Mouse (Mus musculus) heart, embryonic 10.5 days (tissue): ENCODE measurements around the gene Iqgap3. TPM values are rescaled to one million over a fixed set of nuclear protein-coding genes. Genes with fewer than 3 reads are reported as not detected.
A peak's percentile ranks its signal among the peaks of the same experiment; 100 is the strongest.

Experiments used
- DNase-seq: peaks from one replicate; pipeline ENCODE4 v3.0.0-alpha.2; 2017; ENCODE audit warnings: low spot score
- H3K27ac ChIP-seq: fragments of 300-500 bp; sonication (generic); 2 replicates; pipeline ENCODE4 v1.5.1; 2016; ENCODE audit warnings: mild to moderate bottlenecking
- H3K27me3 ChIP-seq: fragments of 300-500 bp; sonication (generic); 2 replicates; pipeline ENCODE4 v1.6.1; 2016; ENCODE audit warnings: mild to moderate bottlenecking; ENCODE audit not compliant: poor library complexity, insufficient read depth, severe bottlenecking
- H3K36me3 ChIP-seq: fragments of 300-500 bp; sonication (generic); 2 replicates; pipeline ENCODE4 v1.6.1; 2016; ENCODE audit warnings: mild to moderate bottlenecking, moderate library complexity
- H3K4me1 ChIP-seq: fragments of 300-500 bp; sonication (generic); 2 replicates; pipeline ENCODE4 v1.6.1; 2016; ENCODE audit warnings: mild to moderate bottlenecking
- H3K4me3 ChIP-seq: fragments of 300-500 bp; sonication (generic); 2 replicates; pipeline ENCODE4 v1.5.1; 2016; ENCODE audit warnings: mild to moderate bottlenecking, moderate library complexity
- H3K9me3 ChIP-seq: fragments of 300-500 bp; sonication (generic); 2 replicates; pipeline ENCODE4 v1.6.1; 2016; ENCODE audit warnings: mild to moderate bottlenecking, moderate library complexity
- WGBS: fragments of 180-500 bp; shearing (Covaris S2); methylation state at CpG from one replicate; pipeline ENCODE4 v1.1.7; 2016; 5-methylcytosine and 5-hydroxymethylcytosine counted together
- polyA plus RNA-seq: library from polyadenylated mRNA; unstranded; fragments of >200 nt; fragmentation: Nextera tagmentation; extraction: Ambion mirVana; gene quantifications from 2 replicates; pipeline ENCODE4 v1.2.1, GENCODE M21; 2016

The Iqgap3 gene
- polyA plus RNA-seq, 1 experiment from 2014 or later = 22.0 TPM

GRCm38 (mm10) chr3:88077441-88077840 lies 4.3 kb upstream of the Iqgap3 start:
- no peaks in the 10 kb centered on the region for H3K9me3 ChIP-seq
- peaks cover 11% of the 10 kb centered on the region for H3K27me3 ChIP-seq
- no peak overlapping the region for H3K4me3 ChIP-seq
- H3K27ac ChIP-seq = no peak overlapping the region
- H3K36me3 ChIP-seq = no peaks in the 10 kb centered on the region
- no peak for DNase-seq
- 52% methylated on average over 8 of the region's 8 CpGs for WGBS
- H3K4me1 ChIP-seq = peaks cover 8% of the 10 kb centered on the region; the same call in 1 of the 2 replicates

- no peak within 1 kb of the TSS for H3K4me3 ChIP-seq
- no peak for DNase-seq
- no peak within 1 kb of the TSS for H3K27ac ChIP-seq
- no peaks in the 10 kb centered on the region for H3K9me3 ChIP-seq
- 69% methylated on average over 4 of the region's 4 CpGs for WGBS
- peaks cover 15% of the 10 kb centered on the region for H3K4me1 ChIP-seq
- no peaks in the 10 kb centered on the region for H3K36me3 ChIP-seq
- peaks cover 6% of the 10 kb centered on the region for H3K27me3 ChIP-seq
Measured at GRCm38 (mm10) chr3:88078204-88078603, 3.6 kb upstream of the Iqgap3 start, which contains the start of gene Ttc24. Gene Ttc24, minus strand, starts transcription at chr3:88078304.

GRCm38 (mm10) chr3:88082224-88082618 lies 450 bp downstream of the Iqgap3 start:
- peaks cover 22% of the 10 kb centered on the region for H3K36me3 ChIP-seq
- H3K27ac ChIP-seq = peak overlapping the region; percentile 76
- H3K4me3 ChIP-seq = peak overlapping the region; percentile 70
- DNase-seq = no peak
- no peaks in the 10 kb centered on the region for H3K27me3 ChIP-seq
- WGBS = 2% methylated on average over 13 of the region's 13 CpGs
- H3K9me3 ChIP-seq = no peaks in the 10 kb centered on the region
- peaks cover 15% of the 10 kb centered on the region for H3K4me1 ChIP-seq

- Histone ChIP-seq H3K4me3 (peak overlapping the region; percentile 70), H3K4me1 (peaks cover 15% of the 10 kb centered on the region), H3K27ac (peak overlapping the region; percentile 76; the same call in 1 of the 2 replicates), H3K27me3 (no peaks in the 10 kb centered on the region), H3K36me3 (peaks cover 24% of the 10 kb centered on the region), H3K9me3 (no peaks in the 10 kb centered on the region)
- WGBS = 18% methylated on average over 4 of the region's 4 CpGs
- no peak for DNase-seq
Measured at GRCm38 (mm10) chr3:88082663-88083062, 892 bp downstream of the Iqgap3 start.

- Histone ChIP-seq H3K36me3 (peaks cover 34% of the 10 kb centered on the region), H3K4me1 (peaks cover 15% of the 10 kb centered on the region), H3K27me3 (no peaks in the 10 kb centered on the region), H3K4me3 (no peak overlapping the region), H3K9me3 (no peaks in the 10 kb centered on the region), H3K27ac (no peak overlapping the region)
- DNase-seq = no peak
- 84% methylated on average over 2 of the region's 2 CpGs for WGBS
Measured at GRCm38 (mm10) chr3:88084001-88084400, 2.2 kb downstream of the Iqgap3 start.

- Histone ChIP-seq H3K36me3 (peaks cover 49% of the 10 kb centered on the region), H3K27me3 (no peaks in the 10 kb centered on the region), H3K4me1 (peaks cover 15% of the 10 kb centered on the region), H3K27ac (no peak overlapping the region), H3K4me3 (no peak overlapping the region), H3K9me3 (no peaks in the 10 kb centered on the region)
- 95% methylated on average over 8 of the region's 9 CpGs for WGBS
- DNase-seq = no peak
Measured at GRCm38 (mm10) chr3:88085459-88085858, 3.7 kb downstream of the Iqgap3 start.

- Histone ChIP-seq H3K9me3 (no peaks in the 10 kb centered on the region), H3K36me3 (peaks cover 71% of the 10 kb centered on the region), H3K4me3 (no peak overlapping the region), H3K4me1 (peaks cover 5% of the 10 kb centered on the region), H3K27ac (no peak overlapping the region), H3K27me3 (no peaks in the 10 kb centered on the region)
- DNase-seq = no peak
- WGBS = 78% methylated on average over 1 of the region's 1 CpGs
Measured at GRCm38 (mm10) chr3:88087688-88088087, 5.9 kb downstream of the Iqgap3 start.

GRCm38 (mm10) chr3:88090106-88090505 lies 8.3 kb downstream of the Iqgap3 start:
- DNase-seq = no peak
- Histone ChIP-seq H3K27ac (no peak overlapping the region), H3K27me3 (no peaks in the 10 kb centered on the region), H3K4me1 (peaks cover 5% of the 10 kb centered on the region), H3K9me3 (no peaks in the 10 kb centered on the region), H3K4me3 (no peak overlapping the region), H3K36me3 (peaks cover 87% of the 10 kb centered on the region)
- WGBS = 92% methylated on average over 7 of the region's 7 CpGs

GRCm38 (mm10) chr3:88090616-88091015 lies 8.8 kb downstream of the Iqgap3 start:
- Histone ChIP-seq H3K27me3 (no peaks in the 10 kb centered on the region), H3K36me3 (peaks cover 87% of the 10 kb centered on the region), H3K27ac (no peak overlapping the region), H3K4me3 (no peak overlapping the region), H3K4me1 (peaks cover 5% of the 10 kb centered on the region), H3K9me3 (no peaks in the 10 kb centered on the region)
- no peak for DNase-seq
- 91% methylated on average over 6 of the region's 6 CpGs for WGBS

- Histone ChIP-seq H3K27me3 (no peaks in the 10 kb centered on the region), H3K4me3 (no peak overlapping the region), H3K27ac (no peak overlapping the region), H3K9me3 (no peaks in the 10 kb centered on the region), H3K4me1 (peaks cover 5% of the 10 kb centered on the region), H3K36me3 (peaks cover 88% of the 10 kb centered on the region)
- WGBS = 60% methylated on average over 5 of the region's 5 CpGs
- DNase-seq = no peak
Measured at GRCm38 (mm10) chr3:88094126-88094525, 12.4 kb downstream of the Iqgap3 start.

- WGBS = 67% methylated on average over 6 of the region's 6 CpGs
- peaks cover 10% of the 10 kb centered on the region for H3K4me1 ChIP-seq
- peaks cover 83% of the 10 kb centered on the region for H3K36me3 ChIP-seq
- H3K4me3 ChIP-seq = no peak overlapping the region
- no peaks in the 10 kb centered on the region for H3K9me3 ChIP-seq
- DNase-seq = no peak
- H3K27me3 ChIP-seq = no peaks in the 10 kb centered on the region
- no peak overlapping the region for H3K27ac ChIP-seq
Measured at GRCm38 (mm10) chr3:88097666-88098065, 15.9 kb downstream of the Iqgap3 start.

- Histone ChIP-seq H3K36me3 (peaks cover 83% of the 10 kb centered on the region), H3K27ac (no peak overlapping the region), H3K9me3 (no peaks in the 10 kb centered on the region), H3K4me3 (no peak overlapping the region), H3K27me3 (no peaks in the 10 kb centered on the region), H3K4me1 (peaks cover 6% of the 10 kb centered on the region)
- 78% methylated on average over 3 of the region's 3 CpGs for WGBS
- no peak for DNase-seq
Measured at GRCm38 (mm10) chr3:88100251-88100650, 18.5 kb downstream of the Iqgap3 start.

- no peak overlapping the region for H3K4me3 ChIP-seq
- 84% methylated on average over 7 of the region's 7 CpGs for WGBS
- H3K4me1 ChIP-seq = peaks cover 6% of the 10 kb centered on the region
- peaks cover 93% of the 10 kb centered on the region for H3K36me3 ChIP-seq
- no peaks in the 10 kb centered on the region for H3K9me3 ChIP-seq
- H3K27ac ChIP-seq = no peak overlapping the region
- no peaks in the 10 kb centered on the region for H3K27me3 ChIP-seq
- DNase-seq = no peak
Measured at GRCm38 (mm10) chr3:88101736-88102135, 20.0 kb downstream of the Iqgap3 start.

- Histone ChIP-seq H3K9me3 (no peaks in the 10 kb centered on the region), H3K27ac (no peak overlapping the region), H3K27me3 (no peaks in the 10 kb centered on the region), H3K36me3 (peaks cover 92% of the 10 kb centered on the region), H3K4me1 (peaks cover 6% of the 10 kb centered on the region), H3K4me3 (no peak overlapping the region)
- no peak for DNase-seq
- WGBS = 84% methylated on average over 6 of the region's 6 CpGs
Measured at GRCm38 (mm10) chr3:88102196-88102595, 20.4 kb downstream of the Iqgap3 start.
